Mouse (Mus musculus): ENCODE data around the gene Arhgap28. TPM values are rescaled to one million over a fixed set of nuclear protein-coding genes. Genes with fewer than 3 reads are reported as not detected.

Arhgap28 gene
- polyA plus RNA-seq, 1 experiment from 2014 or later = 4.5 TPM

DNA sequence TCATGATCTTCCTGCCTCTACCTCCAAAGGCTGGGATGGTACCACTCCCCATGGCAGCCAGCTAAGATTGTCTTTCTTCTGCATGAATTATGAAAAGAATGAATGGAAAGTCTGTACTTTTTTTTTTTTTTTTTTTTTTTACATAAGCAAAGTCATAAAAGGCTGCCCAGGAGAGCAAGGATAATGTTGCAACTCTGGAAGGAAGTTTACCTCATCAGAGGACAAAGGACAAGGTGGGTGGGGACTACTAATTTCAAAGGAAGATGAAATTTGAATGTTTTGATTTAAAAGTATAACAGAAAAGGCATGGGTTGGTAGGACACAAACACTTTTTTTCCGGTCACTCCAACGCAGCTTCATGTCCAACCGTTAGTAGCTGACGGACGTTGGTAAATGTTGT is 107.5 kb downstream of the Arhgap28 start:
- no peak overlapping the region for H3K4me2 ChIP-seq
- H3K4me3 ChIP-seq = no peak overlapping the region
- no peaks in the 10 kb centered on the region for H3K4me1 ChIP-seq
- H3K36me3 ChIP-seq (ENCODE audit: poor library complexity, severe bottlenecking) = no peaks in the 10 kb centered on the region
- no peak for ATAC-seq
- H3K27me3 ChIP-seq = no peaks in the 10 kb centered on the region
- no peak overlapping the region for H3K9ac ChIP-seq
- WGBS = 98% methylated on average over 5 of the region's 5 CpGs
- no peaks in the 10 kb centered on the region for H3K9me3 ChIP-seq (replicated peaks)
- no peak overlapping the region for H3K27ac ChIP-seq

GRCm38 (mm10) chr17:67889481-67890325 is 114.2 kb downstream of the Arhgap28 start:
- Histone ChIP-seq H3K36me3 (ENCODE audit: poor library complexity, severe bottlenecking) (no peaks in the 10 kb centered on the region), H3K27me3 (no peaks in the 10 kb centered on the region), H3K9me3 (replicated peaks) (no peaks in the 10 kb centered on the region), H3K4me2 (no peak overlapping the region), H3K27ac (no peak overlapping the region), H3K4me1 (no peaks in the 10 kb centered on the region), H3K9ac (no peak overlapping the region), H3K4me3 (no peak overlapping the region)
- 43% methylated on average over 20 of the region's 20 CpGs for WGBS
- ATAC-seq = no peak

GRCm38 (mm10) chr17:67888081-67888480 is 115.8 kb downstream of the Arhgap28 start:
- Histone ChIP-seq H3K36me3 (ENCODE audit: poor library complexity, severe bottlenecking) (no peaks in the 10 kb centered on the region), H3K4me1 (no peaks in the 10 kb centered on the region), H3K9me3 (replicated peaks) (no peaks in the 10 kb centered on the region), H3K27ac (no peak overlapping the region), H3K4me2 (no peak overlapping the region), H3K27me3 (no peaks in the 10 kb centered on the region), H3K4me3 (no peak overlapping the region), H3K9ac (no peak overlapping the region)
- ATAC-seq = no peak
- WGBS = 90% methylated on average over 9 of the region's 9 CpGs

- H3K9me3 ChIP-seq (replicated peaks) = no peaks in the 10 kb centered on the region
- WGBS = 89% methylated on average over 5 of the region's 5 CpGs
- no peaks in the 10 kb centered on the region for H3K27me3 ChIP-seq
- H3K36me3 ChIP-seq (ENCODE audit: poor library complexity, severe bottlenecking) = no peaks in the 10 kb centered on the region
- H3K27ac ChIP-seq = no peak overlapping the region
- H3K4me3 ChIP-seq = no peak overlapping the region
- H3K4me2 ChIP-seq = no peak overlapping the region
- H3K9ac ChIP-seq = no peak overlapping the region
- no peaks in the 10 kb centered on the region for H3K4me1 ChIP-seq
- ATAC-seq = no peak
Measured at GRCm38 (mm10) chr17:67886326-67886725, 117.6 kb downstream of the Arhgap28 start.

- Histone ChIP-seq H3K4me3 (no peak overlapping the region), H3K9me3 (replicated peaks) (no peaks in the 10 kb centered on the region), H3K27ac (no peak overlapping the region), H3K36me3 (ENCODE audit: poor library complexity, severe bottlenecking) (no peaks in the 10 kb centered on the region), H3K9ac (no peak overlapping the region), H3K4me2 (no peak overlapping the region), H3K27me3 (no peaks in the 10 kb centered on the region), H3K4me1 (no peaks in the 10 kb centered on the region)
- ATAC-seq = peak; percentile 63; the same call in 1 of the 2 replicates
- 61% methylated on average over 12 of the region's 12 CpGs for WGBS
Measured at GRCm38 (mm10) chr17:67877599-67877998, 126.3 kb downstream of the Arhgap28 start.

GRCm38 (mm10) chr17:67869731-67870601 is 134.0 kb downstream of the Arhgap28 start:
- Histone ChIP-seq H3K4me2 (no peak overlapping the region), H3K4me1 (no peaks in the 10 kb centered on the region), H3K9ac (no peak overlapping the region), H3K27ac (no peak overlapping the region), H3K27me3 (no peaks in the 10 kb centered on the region), H3K4me3 (no peak overlapping the region), H3K9me3 (replicated peaks) (no peaks in the 10 kb centered on the region), H3K36me3 (ENCODE audit: poor library complexity, severe bottlenecking) (no peaks in the 10 kb centered on the region)
- peak; percentile 77 for ATAC-seq
- WGBS = 68% methylated on average over 23 of the region's 23 CpGs

GRCm38 (mm10) chr17:67866541-67867241 is 137.2 kb downstream of the Arhgap28 start:
- Histone ChIP-seq H3K27ac (no peak overlapping the region), H3K36me3 (ENCODE audit: poor library complexity, severe bottlenecking) (no peaks in the 10 kb centered on the region), H3K9me3 (replicated peaks) (no peaks in the 10 kb centered on the region), H3K4me3 (no peak overlapping the region), H3K4me1 (no peaks in the 10 kb centered on the region), H3K4me2 (no peak overlapping the region), H3K27me3 (no peaks in the 10 kb centered on the region), H3K9ac (no peak overlapping the region)
- ATAC-seq = no peak
- WGBS = 74% methylated on average over 20 of the region's 20 CpGs

DNA sequence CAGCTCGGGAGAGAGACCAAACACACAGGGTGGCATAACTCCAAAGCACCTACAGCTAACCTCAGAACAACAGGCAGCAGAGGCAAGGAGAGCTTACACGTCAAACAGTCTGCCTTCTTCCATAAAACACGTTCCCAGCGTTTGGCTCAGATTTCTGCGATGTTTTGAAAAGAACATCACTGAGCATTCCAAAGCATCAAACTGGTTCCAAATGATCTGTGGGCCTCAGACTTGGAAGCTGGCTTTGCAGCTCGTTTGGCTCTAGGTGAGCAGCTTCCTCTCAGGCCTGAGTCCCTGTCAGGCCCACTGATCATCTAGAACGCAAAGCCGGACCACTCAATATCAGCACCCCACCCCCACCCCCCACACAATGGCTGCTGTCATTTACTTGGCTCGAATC is 137.9 kb downstream of the Arhgap28 start:
- Histone ChIP-seq H3K9me3 (replicated peaks) (no peaks in the 10 kb centered on the region), H3K4me2 (no peak overlapping the region), H3K9ac (no peak overlapping the region), H3K4me3 (no peak overlapping the region), H3K4me1 (no peaks in the 10 kb centered on the region), H3K27me3 (no peaks in the 10 kb centered on the region), H3K27ac (no peak overlapping the region), H3K36me3 (ENCODE audit: poor library complexity, severe bottlenecking) (no peaks in the 10 kb centered on the region)
- WGBS = 70% methylated on average over 9 of the region's 9 CpGs
- ATAC-seq = no peak

DNA sequence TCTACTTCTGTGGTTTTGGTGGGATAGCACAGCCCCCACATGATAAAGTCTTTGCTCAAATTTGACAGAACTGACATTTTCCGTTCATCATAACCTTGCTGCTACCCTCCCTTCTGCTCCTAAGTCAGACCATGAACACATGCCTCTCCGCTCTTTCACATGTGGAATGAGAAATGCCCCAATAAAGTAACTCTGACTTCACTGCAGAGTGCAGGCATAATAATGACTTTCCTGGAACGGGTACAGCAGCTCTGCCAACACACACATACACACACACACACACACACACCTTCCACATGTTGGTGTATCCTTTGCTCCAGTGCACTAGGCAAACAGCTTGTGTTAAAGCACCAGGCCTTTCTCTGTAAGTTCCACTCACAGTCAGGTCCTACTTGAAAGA is 139.0 kb downstream of the Arhgap28 start:
- Histone ChIP-seq H3K4me1 (no peaks in the 10 kb centered on the region), H3K4me3 (no peak overlapping the region), H3K9ac (no peak overlapping the region), H3K4me2 (no peak overlapping the region), H3K27me3 (no peaks in the 10 kb centered on the region), H3K27ac (no peak overlapping the region), H3K9me3 (replicated peaks) (no peaks in the 10 kb centered on the region), H3K36me3 (ENCODE audit: poor library complexity, severe bottlenecking) (no peaks in the 10 kb centered on the region)
- ATAC-seq = no peak
- WGBS = 92% methylated on average over 3 of the region's 3 CpGs

GRCm38 (mm10) chr17:67864363-67864762 is 139.6 kb downstream of the Arhgap28 start:
- Histone ChIP-seq H3K9me3 (replicated peaks) (no peaks in the 10 kb centered on the region), H3K27me3 (no peaks in the 10 kb centered on the region), H3K9ac (no peak overlapping the region), H3K4me2 (no peak overlapping the region), H3K4me1 (no peaks in the 10 kb centered on the region), H3K4me3 (no peak overlapping the region), H3K36me3 (ENCODE audit: poor library complexity, severe bottlenecking) (no peaks in the 10 kb centered on the region), H3K27ac (no peak overlapping the region)
- 93% methylated on average over 10 of the region's 10 CpGs for WGBS
- ATAC-seq = no peak

DNA sequence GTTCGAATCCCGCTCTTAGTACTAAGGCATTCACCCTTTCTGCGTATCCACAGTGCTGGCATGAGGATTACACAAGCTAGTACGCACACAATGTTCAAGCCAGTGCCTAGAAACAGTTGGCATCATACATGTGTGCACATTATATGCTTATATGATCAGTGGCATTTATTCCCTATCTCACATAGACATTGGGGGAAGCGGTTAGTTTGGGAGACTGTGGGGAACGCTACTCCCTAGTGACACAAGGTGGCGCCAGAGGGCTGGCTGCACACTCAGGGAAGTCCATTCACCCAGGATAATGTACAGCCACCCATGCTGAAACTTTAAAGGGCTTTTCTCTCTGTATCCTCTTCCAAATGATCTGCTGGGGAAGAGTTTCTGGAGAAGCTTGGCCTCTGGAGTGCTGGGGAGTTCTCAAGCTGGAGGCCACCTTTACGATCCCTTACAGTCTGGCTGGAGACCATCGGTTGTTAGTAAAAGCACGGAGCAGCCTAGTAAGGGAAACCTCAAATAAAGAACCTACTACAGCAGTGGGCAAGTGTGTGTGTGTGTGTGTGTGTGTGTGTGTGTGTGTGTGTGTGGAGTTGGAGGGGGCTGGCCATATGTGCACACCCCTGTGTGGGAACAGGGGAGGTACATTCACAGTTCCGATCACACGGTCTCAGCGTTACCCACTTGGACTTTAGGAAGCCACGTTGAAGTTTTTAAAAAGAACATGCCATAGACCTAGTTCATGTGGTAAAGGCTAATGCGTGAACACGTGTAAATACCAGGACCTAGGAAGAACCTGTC is 142.0 kb downstream of the Arhgap28 start:
- peak; percentile 88 for ATAC-seq
- no peaks in the 10 kb centered on the region for H3K4me1 ChIP-seq
- no peak overlapping the region for H3K4me3 ChIP-seq
- no peak overlapping the region for H3K4me2 ChIP-seq
- no peak overlapping the region for H3K27ac ChIP-seq
- 80% methylated on average over 16 of the region's 16 CpGs for WGBS
- H3K9ac ChIP-seq = no peak overlapping the region
- no peaks in the 10 kb centered on the region for H3K9me3 ChIP-seq (replicated peaks)
- no peaks in the 10 kb centered on the region for H3K36me3 ChIP-seq (ENCODE audit: poor library complexity, severe bottlenecking)
- no peaks in the 10 kb centered on the region for H3K27me3 ChIP-seq
